Mouse (Mus musculus) embryo, embryonic 11.5 days (tissue): ENCODE measurements around the gene Pi16.

Source experiments
- DNase-seq: peaks from one replicate; pipeline ENCODE4 v3.0.0-alpha.2; 2012; ENCODE audit warnings: low read depth, low spot score

The Pi16 gene

GRCm38 (mm10) chr17:29304376-29305057 is 13.0 kb upstream of the Pi16 start:
- no peak for DNase-seq

DNA sequence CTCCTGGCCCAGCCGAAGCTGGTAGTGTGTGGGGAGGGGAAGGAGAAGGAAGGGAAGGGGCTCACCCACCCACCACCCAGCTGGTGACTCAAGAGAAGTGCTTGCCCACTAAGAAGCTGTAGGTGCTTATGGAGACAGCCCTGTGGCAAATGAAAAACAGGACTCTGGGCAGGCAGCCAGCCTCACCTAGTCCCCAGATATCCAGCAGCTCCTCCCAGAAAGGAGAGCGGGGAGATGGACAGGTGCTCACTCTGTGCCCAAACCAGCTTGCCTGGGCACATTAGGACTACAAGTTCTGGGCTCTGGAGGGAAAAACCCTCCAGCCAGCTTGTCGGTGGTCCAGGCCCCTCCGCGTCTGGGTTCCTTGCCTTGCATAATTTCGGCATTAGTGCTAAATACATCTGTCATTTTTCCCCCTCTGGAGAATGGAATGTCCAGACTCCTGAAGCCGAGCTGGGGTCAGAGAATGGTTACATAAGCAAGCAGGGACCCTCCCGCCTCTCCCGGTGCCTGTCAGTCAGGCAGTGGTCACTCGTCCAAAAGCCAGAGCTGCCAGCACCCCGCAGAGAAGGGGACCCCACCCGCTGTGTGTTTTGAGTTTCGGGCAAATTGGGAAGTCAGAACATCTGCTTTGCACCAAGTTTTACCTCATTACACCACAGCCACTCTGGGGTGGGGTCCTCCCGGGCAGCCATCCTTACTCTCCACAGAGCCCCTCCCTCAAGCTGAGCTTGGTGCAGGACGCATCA is 12.2 kb upstream of the Pi16 start:
- no peak for DNase-seq

DNA sequence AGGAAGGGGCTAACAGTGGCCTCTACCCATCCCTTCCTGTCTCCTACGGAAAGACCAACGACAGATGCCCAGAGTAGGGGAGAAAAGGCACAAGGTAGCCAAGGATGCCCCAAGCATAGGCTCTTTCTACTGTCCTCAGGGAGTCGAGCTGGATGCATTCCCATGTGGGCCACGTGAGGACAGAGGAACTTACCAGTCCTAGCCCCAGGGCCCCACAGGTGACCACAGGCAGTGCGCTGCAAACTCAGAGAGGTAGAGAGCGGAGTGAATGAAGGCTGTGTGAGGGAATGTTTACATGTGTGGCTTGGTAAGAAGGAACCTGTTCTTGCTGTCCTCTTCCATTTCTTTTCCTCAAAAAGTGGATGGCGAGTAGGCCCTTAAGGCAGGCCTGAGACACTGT is 11.6 kb upstream of the Pi16 start:
- DNase-seq, result no peak

- no peak for DNase-seq
Observed at GRCm38 (mm10) chr17:29310056-29310623, 7.3 kb upstream of the Pi16 start.

- no peak for DNase-seq
Observed at GRCm38 (mm10) chr17:29311602-29312001, 5.9 kb upstream of the Pi16 start.

DNA sequence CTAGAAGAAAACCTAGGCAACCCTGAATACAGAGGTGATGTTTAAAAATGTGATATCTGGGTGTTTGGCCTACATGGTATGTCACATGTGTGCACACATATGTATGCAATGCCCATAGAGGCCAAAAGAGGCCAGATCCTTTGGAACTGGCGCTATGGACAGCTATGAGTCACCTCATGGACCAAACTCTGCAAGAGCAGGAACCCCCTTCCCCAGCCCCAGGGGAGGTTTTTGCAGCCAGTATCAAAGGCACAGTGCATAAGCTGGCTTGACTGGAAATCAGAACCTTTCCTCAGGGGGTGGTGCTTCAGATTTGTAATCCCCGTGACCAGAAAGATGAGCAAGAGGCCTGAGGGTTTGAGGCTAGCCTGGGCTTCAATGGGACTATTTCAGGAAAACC is 5.4 kb upstream of the Pi16 start:
- DNase-seq, result no peak

- DNase-seq, result no peak
Observed at GRCm38 (mm10) chr17:29313300-29313699, 4.2 kb upstream of the Pi16 start.

GRCm38 (mm10) chr17:29315672-29316465 is 1.6 kb upstream of the Pi16 start:
- DNase-seq, result no peak

GRCm38 (mm10) chr17:29316891-29317290 is 589 bp upstream of the Pi16 start:
- no peak for DNase-seq

DNA sequence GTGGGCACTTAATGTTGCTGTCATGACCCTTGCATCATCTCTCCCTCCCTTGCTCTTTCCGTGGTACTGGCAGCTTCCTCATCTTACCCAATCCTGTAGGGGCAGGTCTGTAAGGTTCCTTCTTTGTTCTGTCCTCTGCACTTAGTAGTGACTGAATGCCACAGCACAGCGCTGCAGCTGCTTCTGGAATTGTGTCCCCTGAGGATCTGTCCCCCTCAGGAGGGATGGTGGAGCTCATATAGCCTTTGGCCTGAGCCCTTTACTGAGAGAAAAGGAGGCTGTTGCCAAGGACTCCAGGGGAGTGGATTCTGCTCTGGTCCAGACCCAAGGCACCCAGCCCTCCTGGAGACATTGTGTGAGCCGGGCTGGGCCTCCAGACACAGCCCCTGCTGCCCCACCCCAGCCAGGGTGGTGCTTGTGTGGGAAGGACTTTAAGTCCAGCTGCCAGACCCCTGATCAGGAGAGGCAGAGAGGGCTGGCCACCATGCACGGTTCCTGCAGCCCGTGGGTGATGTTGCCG is 1.3 kb downstream of the Pi16 start:
- DNase-seq, result no peak

DNA sequence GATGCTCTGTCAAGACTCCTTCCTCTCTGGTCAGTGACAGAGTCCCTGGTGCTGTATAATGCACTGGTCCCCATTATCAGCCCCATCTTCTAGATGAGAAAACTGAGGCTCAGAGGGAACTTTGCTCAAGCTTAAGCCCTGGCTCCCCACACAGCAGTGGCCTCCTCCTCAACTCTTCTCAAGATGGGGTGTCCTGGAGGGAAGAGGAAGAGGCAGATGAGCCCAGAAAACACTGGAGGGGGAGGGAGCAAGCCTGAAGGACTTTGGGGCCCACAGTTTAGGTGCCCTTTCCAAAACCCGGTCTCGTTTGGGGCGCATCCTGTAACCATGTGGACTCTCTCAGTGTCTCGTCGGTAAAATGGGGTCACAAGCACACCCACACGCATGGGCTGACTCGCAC is 2.0 kb downstream of the Pi16 start:
- no peak for DNase-seq

DNA sequence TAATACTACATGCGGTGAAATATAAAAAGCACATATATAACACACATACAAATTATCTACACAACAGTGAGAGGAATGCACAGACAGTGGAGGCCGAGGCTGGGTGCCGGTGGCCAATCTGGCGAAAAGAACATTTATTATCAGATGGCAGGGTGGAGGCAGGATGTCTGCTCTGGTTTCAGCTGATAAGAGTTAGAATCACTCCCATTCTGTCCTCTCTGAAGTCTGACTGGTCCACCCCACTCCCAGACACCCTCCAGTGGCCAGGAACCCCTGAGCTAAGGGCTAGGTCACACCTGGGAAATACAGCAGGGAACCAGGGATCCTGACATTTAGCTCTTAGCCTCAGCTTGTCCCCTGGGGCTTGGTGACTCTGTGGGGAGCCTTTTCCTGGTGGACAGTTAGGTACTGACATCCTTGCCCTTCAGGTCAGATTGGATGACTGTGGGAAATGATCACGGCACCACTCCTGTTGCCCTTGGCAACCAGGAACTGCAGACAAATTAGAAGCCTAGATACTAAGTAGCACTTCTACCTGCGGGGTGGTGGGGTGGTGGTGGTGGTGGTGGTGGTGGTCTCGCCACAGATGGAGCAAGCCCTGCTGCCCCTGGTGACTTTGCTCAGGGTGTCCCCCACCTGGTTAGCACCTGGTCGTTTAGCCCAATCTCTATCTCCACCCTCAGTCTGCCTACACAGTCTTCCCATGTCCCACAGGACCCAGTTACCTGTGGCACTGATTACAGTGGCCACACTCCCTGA is 2.6 kb downstream of the Pi16 start:
- no peak for DNase-seq

DNA sequence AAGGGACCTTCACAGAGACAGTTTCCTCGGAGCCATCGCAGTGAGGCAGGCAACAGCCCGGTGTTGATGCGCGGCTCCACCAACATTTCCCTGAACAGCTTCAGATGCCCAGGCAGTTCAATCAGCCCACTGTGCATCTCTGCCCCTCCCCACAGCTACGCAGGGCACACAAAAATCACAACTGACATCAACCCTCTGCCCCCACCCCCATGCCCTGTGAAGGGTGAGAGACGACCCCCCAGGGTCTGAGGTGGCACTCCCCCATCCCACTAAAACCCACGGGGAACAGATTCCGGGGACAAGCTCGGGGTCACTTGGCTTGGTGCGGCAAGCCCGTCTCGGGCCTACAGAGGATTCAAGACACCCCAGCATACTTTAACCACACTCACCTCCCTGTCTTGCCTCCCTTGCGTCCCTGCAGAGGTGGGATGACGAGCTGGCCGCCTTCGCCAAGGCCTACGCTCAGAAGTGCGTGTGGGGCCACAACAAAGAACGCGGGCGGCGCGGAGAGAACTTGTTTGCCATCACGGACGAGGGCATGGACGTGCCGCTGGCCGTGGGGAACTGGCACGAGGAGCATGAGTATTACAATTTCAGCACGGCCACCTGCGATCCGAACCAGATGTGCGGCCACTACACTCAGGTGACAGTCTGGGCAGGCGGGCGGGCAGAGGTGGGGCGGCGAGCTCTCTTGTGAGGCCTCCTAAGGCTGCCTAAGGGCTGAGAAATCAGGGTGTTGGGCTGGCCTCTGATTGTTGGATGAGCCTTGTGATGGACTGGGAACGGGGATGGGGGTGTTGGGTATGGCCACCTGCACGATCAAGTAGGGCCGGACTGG is 4.5 kb downstream of the Pi16 start:
- DNase-seq, result no peak

GRCm38 (mm10) chr17:29322603-29322962 is 5.1 kb downstream of the Pi16 start:
- DNase-seq, result no peak

- no peak for DNase-seq
Observed at GRCm38 (mm10) chr17:29323625-29324024, 6.1 kb downstream of the Pi16 start.

GRCm38 (mm10) chr17:29325831-29326230 is 8.4 kb downstream of the Pi16 start:
- DNase-seq, result no peak

DNA sequence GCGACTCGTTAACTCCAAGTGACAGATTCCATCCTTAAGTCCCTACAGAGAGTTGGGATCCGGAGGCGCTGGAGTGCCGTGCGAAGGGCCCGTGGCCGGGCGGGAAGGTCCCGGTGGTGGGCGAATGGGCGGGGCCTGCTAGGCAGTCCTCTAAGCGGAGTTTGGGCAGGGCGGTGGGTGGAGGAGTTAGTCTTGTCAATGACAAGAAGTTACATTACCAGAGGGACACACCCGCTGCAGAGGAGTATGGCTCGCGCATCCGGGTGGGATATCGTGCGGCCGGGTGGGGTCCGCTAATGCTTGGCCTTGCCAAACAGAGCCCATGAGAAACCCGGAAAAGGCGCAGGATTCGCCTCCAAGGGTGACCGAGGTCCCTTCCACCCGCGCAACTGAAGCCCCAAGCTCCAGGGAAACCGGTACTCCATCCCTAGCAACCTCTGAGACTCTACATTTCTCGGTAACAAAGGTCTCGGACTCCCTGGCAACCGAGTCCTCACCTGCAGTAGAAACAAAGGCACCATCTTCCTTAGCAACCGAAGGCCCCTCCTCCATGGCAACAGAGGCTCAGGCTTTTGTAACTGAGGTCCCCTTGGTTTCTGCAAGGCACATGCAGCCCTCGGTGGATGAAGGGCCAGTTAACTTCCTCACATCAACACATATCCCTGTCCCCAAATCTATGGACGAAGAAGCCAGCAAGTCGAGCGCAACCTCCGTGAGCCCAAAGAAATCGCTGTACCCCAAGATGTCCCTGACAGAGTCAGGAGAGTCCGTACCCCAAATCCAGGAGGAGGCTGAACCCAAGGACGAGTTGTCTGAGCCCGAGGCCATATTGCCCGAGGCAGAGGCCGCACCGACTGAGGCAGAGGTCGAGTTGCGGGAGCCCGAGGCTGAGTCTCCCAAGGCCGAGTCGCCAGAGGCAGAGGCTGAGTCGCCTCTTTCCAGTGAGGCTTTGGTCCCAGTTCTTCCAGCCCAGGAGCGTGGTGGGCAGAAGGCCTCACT is 9.3 kb downstream of the Pi16 start:
- DNase-seq, result no peak

DNA sequence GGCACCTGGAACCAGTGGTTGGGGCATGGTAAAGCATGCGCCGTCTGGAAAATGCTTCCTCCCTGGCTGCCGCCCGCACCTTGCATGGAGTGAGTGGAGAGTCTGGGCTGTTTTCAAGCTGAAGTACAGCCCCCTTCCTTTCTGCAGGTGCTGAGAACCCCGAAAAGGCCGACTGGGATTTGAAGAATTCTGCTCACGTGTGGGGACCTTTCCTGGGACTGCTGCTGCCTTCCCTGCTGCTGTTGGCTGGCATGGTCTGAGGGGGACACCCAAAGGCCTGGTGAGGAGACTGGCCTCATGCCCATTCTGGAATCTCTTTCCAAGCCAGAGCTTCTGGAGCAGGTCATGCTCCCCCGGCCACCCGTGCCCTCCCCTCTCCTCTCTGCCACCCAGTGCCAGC is 10.2 kb downstream of the Pi16 start:
- DNase-seq, result no peak

DNA sequence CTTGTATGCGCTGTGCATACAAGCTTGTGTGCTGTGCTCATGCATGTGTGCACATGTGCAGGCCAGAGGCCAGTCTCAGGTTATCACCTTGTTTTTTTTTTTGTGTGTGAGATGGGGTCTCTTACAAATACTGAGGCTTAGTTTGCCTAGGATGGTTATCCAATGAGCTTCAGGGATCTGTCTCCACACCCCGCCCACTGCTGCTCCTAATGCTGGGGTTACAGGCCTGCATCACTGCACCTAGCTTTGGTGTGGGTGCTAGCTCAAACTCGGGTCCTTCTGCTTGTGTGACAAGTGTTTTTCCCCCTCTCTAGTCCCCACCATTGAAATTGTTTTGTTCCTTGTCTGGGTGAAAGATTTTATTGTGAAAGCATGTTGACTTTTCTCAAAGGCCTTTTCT is 12.7 kb downstream of the Pi16 start:
- no peak for DNase-seq
